Mouse (Mus musculus): ENCODE measurements at regions not wholly inside any gene's neighbourhood (a gene's known extent, or its start where the extent isn't known, plus 50 kb on each side); places are given as distances from the start of the nearest gene placed in this dataset.

- Histone ChIP-seq H3K27ac (no peak overlapping the region), H3K4me3 (no peak overlapping the region)
- TF ChIP-seq CTCF (conservative IDR thresholded peaks at IDR 0.05) = peak; percentile 87
- peak; percentile 39 to 45 for DNase-seq (ENCODE audit: low spot score in 2 of 2)
Observed at GRCm38 (mm10) chr10:119294454-119295149, 54.7 kb upstream of the Cand1 start.

- no peak for DNase-seq (ENCODE audit: low spot score in 2 of 2)
- TF ChIP-seq CTCF (conservative IDR thresholded peaks at IDR 0.05) = no peak
- no peak overlapping the region for H3K4me3 ChIP-seq
- no peak overlapping the region for H3K27ac ChIP-seq
Observed at GRCm38 (mm10) chr10:119293372-119293771, 53.5 kb upstream of the Cand1 start.

Data from layer of hippocampus, adult 2 months (tissue).